Mouse (Mus musculus): ENCODE results near the gene Vsx2.

Vsx2 gene

GRCm38 (mm10) chr12:84572341-84572720, 2.8 kb downstream of the Vsx2 start:
- DNase-seq = no peak

DNA sequence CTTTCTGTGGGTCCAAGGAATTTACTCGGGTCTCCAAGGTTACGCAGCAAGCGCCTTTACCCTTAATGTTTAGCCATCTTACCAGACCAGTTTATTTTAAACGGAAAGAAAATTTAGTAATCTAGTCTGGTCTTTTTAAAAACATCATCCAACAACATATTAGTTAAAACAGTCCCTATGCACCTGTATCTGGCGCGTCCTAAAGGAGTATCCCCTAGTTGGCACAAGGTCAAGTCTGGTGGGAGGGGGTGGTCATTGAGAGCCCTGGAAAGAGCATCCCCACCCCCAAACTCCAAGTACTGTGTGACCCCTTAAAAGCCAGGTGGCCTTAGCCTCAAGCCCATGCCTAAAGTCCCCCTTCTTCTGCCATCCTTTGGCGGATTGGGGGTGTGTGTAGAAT, 3.5 kb downstream of the Vsx2 start:
- no peak for DNase-seq

GRCm38 (mm10) chr12:84577768-84578439, 8.3 kb downstream of the Vsx2 start:
- DNase-seq = no peak

DNA sequence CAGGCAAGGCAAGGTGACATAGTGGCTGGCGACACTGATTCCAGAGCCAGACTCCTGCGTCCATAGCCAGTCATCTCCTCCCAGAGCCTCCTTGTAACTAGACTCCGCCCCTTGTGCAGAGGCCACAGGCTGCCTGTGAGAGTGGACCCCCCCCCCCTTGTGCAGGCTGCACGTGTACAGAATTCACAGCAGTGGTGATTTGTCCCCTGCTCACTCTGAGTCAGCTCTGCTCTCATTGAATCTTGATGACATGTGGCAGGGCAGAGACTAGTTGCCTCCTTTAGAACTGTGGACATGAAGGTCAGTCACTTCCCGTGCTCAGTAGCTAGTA, 8.8 kb downstream of the Vsx2 start:
- peak in 1 of 2 experiments; percentile 24 for DNase-seq

GRCm38 (mm10) chr12:84581285-84581684, 11.7 kb downstream of the Vsx2 start:
- DNase-seq = no peak

DNA sequence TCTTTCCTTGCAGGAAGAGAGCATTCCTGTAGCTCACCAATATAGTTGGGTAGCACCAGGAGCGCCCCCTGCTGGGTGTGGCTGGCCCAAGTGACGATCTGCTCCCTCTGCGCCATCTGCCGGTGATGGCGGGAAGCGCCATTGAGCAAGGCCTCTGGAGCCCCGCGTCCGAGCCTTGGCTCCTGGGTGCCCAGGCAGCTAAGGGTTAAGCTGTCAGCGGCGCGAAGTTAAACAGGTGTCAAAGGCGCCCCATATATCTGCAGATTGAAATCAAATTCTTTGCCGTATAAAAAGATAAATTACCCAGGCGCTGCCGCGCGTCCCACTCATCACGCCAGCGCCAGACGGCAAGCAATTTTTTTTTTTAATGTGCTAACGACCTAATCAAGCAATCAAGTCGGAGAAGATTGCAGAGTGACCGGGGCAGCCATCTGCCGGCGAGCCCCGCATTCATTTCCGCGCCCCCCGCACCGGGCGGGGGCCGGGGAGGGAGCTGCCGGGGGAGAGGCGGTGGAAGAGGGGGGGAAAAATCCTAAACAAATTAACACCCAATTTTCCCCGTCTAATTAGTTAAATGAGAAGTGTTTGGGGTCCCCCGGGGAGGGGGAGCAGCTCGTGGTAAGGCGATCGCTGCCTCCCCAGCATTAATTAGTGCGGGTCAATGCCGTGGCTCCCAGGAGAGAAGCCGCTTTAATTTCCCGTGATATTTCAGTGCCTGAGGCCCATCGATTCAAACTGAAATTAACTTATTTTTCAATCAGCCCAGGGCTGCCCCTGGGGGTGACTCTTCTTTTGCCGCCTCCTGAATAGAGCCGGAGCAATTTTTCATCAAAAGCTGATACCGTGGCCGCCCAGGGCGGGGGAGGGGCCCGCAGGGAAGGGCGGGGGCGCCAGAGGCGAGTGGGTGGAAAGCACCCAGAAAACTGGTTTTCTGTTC, 20.5 kb downstream of the Vsx2 start:
- peak; percentile 97 to 98 for DNase-seq

DNA sequence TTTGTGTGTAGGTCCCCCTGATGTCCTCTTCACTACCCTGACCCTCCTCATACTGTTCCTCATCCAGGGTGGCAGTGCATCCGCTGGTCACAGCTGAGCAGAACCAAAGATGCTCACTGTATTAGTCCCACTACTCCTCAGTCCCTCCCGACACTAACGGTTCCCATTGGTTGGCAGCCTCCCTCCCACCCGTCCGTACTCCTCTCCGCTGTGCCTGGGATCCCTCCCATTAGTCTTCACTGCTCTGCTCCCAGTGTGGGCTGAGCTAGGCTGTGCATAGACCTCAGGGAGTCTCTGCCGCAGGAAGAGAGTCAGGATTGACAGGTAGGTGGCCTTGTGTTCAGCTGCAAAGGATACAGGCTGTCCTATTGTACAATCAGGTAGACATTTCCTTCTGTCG, 28.8 kb downstream of the Vsx2 start:
- DNase-seq = no peak

DNA sequence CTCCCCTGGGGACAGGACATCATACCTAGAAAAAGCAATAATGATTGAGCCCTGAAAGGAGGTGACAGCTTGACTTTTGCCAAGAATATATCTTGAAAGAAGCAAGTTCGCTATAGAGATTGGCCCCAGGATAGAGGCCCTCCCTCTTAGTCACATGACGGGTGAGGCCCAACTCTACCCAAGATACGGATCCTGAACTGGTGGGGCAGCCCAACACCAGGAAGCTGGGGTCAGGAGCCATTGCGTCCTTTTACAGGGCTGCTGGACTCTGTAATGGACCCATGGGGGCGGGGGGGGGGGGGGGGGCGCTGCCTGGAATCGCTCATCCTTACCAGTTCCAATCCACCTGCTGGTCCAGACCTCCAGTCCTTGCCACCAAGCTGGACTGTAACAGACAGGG, 34.4 kb downstream of the Vsx2 start:
- no peak for DNase-seq

- DNase-seq = peak; percentile 56 to 58
Measured at GRCm38 (mm10) chr12:84605860-84606259, 36.3 kb downstream of the Vsx2 start.

DNA sequence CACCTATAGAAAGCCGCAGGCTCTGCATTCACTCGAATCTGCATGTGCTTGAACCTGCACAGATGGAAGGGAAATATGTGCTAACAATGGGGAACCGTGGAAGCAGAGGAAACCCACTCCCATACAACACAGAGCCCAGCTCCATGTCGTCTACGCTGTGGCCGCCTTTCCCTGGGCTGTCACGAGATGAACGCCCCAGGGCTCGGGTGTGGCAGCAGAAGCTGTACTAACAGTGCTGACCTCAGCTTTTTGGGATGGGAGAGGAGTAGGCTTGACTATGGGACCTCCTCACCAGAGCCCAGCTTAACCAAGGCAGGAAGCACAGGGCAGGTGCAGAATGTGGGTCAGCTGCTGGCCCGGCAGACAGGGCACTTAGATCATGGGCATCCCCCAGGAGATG, 42.2 kb downstream of the Vsx2 start:
- no peak for DNase-seq

DNA sequence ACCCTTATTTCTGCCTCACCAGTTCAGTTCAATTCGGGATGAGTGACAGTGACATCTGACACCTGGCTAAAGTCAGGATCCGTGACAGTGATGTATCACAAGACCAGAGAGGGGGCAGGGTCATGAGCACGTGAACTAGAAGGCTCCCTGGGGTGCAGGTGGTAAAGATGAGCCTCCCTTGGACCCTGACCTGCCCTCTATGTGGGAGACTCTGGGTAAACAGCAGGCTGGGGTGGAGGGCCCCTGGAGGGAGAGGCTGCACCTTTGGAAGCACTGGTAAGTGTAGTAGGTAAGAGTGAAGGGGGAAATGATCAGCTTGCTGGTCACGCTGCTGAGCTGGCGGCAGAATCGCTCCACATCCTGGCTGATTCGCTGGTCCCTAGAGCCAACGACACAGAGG, 43.0 kb downstream of the Vsx2 start:
- DNase-seq = peak; percentile 34 to 63

GRCm38 (mm10) chr12:84614001-84614400, 44.4 kb downstream of the Vsx2 start:
- no peak for DNase-seq

GRCm38 (mm10) chr12:84614524-84614923, 45.0 kb downstream of the Vsx2 start:
- no peak for DNase-seq

- peak; percentile 94 to 97 for DNase-seq
Measured at GRCm38 (mm10) chr12:84616977-84617630, 47.5 kb downstream of the Vsx2 start, which contains the start of gene Abcd4. Abcd4 (minus strand) TSS chr12:84617413.

DNA sequence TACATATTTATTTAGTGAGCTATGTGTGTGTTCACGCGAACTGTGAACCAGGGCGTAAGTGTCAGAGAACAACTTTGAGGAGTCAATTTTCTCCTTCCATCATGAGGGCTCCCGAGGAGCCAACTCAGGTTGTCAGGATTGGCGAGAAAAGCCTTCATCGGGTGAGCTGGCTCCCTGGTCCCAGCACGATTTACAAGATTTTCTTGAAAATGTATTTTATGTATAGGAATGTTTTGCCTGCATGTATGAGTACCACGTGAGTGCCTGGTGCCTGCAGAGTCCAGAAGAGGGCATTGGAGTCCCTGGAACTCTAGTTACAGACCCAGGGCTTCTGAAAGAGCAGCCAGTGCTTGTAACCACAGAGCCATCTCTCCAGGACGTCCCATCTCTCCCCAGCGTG, 48.1 kb downstream of the Vsx2 start:
- peak; percentile 28 to 57 for DNase-seq

DNA sequence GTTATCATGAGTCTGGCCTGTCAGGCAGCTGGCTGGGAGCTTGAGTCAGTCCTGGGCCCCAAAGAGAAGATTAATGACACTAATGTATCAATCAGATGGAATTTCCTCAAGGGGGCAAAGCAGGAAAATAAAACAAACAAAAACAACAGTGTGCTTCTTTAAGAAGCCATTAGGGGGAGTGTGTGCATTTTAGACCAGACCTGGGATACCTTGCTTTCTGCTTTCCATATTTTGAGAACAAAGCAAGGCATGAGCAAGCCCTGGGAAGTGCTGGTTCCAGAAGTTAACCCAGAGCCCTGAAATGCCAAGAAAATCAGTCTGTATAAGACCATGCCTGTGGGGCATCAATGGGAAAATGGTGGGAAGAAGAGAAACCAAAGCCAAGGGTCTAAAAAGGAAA, 51.4 kb downstream of the Vsx2 start:
- DNase-seq = no peak

- DNase-seq = no peak
Measured at GRCm38 (mm10) chr12:84624601-84625000, 55.0 kb downstream of the Vsx2 start.

GRCm38 (mm10) chr12:84625116-84625515, 55.6 kb downstream of the Vsx2 start:
- no peak for DNase-seq

GRCm38 (mm10) chr12:84631867-84632266, 62.3 kb downstream of the Vsx2 start:
- DNase-seq = no peak

- no peak for DNase-seq
Measured at GRCm38 (mm10) chr12:84640253-84640652, 70.7 kb downstream of the Vsx2 start.

GRCm38 (mm10) chr12:84640654-84641053, 71.1 kb downstream of the Vsx2 start, which contains the start of gene Vrtn:
Vrtn (plus strand) TSS chr12:84641019.
- no peak for DNase-seq
